In genomic region chr3:116442788-116443187, GRCm38 (mm10) we compare ENCODE assay signal across 30 mouse cellular contexts.
"Had no signal": no experiment of that assay in that cellular context is flagged by ENCODE, and none has a peak within 500 bp of the region (broad histone marks: within the 10 kb centered on the region; RNA-seq: fewer than 3 reads in every experiment).

No protein-coding gene starts in this region.

- H3K4me1 ChIP-seq: heart, embryonic 12.5 days; heart, embryonic 13.5 days; heart, embryonic 15.5 days; hindbrain, embryonic 10.5 days; hindbrain, embryonic 12.5 days; hindbrain, embryonic 13.5 days; hindbrain, embryonic 15.5 days; kidney, embryonic 15.5 days had no signal

- H3K27ac ChIP-seq: heart, embryonic 13.5 days; heart, embryonic 15.5 days; hindbrain, embryonic 10.5 days; hindbrain, embryonic 12.5 days; hindbrain, embryonic 13.5 days; hindbrain, embryonic 14.5 days; hindbrain, embryonic 15.5 days; hindbrain, postnatal 0 days; kidney, embryonic 15.5 days; kidney, postnatal 0 days; layer of hippocampus, adult 2 months; left cerebral cortex, adult 2 months had no signal

- H3K4me3 ChIP-seq: heart, embryonic 12.5 days; heart, embryonic 13.5 days; heart, embryonic 15.5 days; hindbrain, embryonic 10.5 days; hindbrain, embryonic 12.5 days; hindbrain, embryonic 13.5 days; hindbrain, embryonic 15.5 days; kidney, embryonic 15.5 days; layer of hippocampus, adult 2 months; left cerebral cortex, adult 2 months had no signal

- H3K4me2 ChIP-seq: heart, embryonic 12.5 days; heart, embryonic 13.5 days; heart, embryonic 15.5 days; hindbrain, embryonic 12.5 days; hindbrain, embryonic 13.5 days; hindbrain, embryonic 14.5 days; hindbrain, embryonic 15.5 days; kidney, embryonic 15.5 days had no signal

- ATAC-seq: hindbrain, embryonic 16.5 days; hindbrain, postnatal 0 days; intestine, embryonic 16.5 days; intestine, postnatal 0 days had no signal

- H3K9ac ChIP-seq: heart, embryonic 12.5 days; heart, embryonic 13.5 days; heart, embryonic 15.5 days; hindbrain, embryonic 12.5 days; hindbrain, embryonic 13.5 days; hindbrain, embryonic 14.5 days; hindbrain, embryonic 15.5 days; kidney, embryonic 15.5 days had no signal

- H3K9me3 ChIP-seq: heart, embryonic 12.5 days; heart, embryonic 13.5 days; heart, embryonic 15.5 days; hindbrain, embryonic 10.5 days; hindbrain, embryonic 12.5 days; hindbrain, embryonic 13.5 days; hindbrain, embryonic 15.5 days; kidney, embryonic 15.5 days had no signal

- DNase-seq: heart, postnatal 10 days; heart, postnatal 14 days; heart, postnatal 36 days; heart, postnatal 4 days; kidney, adult 11 months; kidney, adult 18-20 months; kidney, adult 8-10 months; kidney, postnatal 10 days; kidney, postnatal 14 days; kidney, postnatal 25 days; kidney, postnatal 36 days; kidney, postnatal 4 days; layer of hippocampus, adult 9-11 months; layer of hippocampus, postnatal 36 days had no signal

- H3K36me3 ChIP-seq: heart, embryonic 12.5 days; heart, embryonic 13.5 days; heart, embryonic 15.5 days; hindbrain, embryonic 10.5 days; hindbrain, embryonic 12.5 days; hindbrain, embryonic 13.5 days; hindbrain, embryonic 15.5 days; kidney, embryonic 15.5 days had no signal

- H3K27me3 ChIP-seq: heart, embryonic 12.5 days; heart, embryonic 13.5 days; heart, embryonic 15.5 days; hindbrain, embryonic 12.5 days; hindbrain, embryonic 13.5 days; hindbrain, embryonic 15.5 days; kidney, embryonic 15.5 days had no signal
